Mouse (Mus musculus) cerebellum, adult 11-12 months (tissue): ENCODE results near the gene Smim13.
"Not testable (repeated sequence)": the region's sequence is repeated elsewhere in the genome, so short reads cannot be mapped to it uniquely, and the experiment has no call there.

Source experiments
- DNase-seq: peaks from one replicate; pipeline ENCODE4 v3.0.0; 2022

Smim13 gene

GRCm38 (mm10) chr13:41249538-41250317 lies at the start of gene Smim13:
Gene Smim13 (plus strand): TSS chr13:41249844.
- peak; percentile 94 for DNase-seq

GRCm38 (mm10) chr13:41200861-41201260 lies 48.8 kb upstream of the Smim13 start:
- peak; percentile 10 for DNase-seq

DNA sequence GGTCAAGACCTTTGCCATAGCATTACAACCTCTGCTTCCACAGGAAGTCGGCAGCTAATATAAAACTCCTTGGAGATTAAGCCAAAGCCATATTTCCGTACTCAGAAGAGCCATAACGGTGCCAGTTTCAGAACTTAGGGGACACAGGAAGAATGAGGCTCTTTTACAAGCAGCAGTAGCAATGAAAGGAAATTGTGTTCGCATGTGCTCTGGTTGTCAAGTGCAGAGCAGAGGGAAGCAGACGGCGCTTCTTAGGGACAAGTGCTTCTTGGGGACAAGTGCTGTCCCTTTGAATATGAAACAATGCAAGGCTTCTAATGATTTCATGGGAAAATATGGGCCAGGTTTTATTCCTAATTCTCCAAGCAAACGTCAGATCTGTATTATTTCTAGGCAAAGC lies 46.4 kb upstream of the Smim13 start:
- DNase-seq, result peak; percentile 7

DNA sequence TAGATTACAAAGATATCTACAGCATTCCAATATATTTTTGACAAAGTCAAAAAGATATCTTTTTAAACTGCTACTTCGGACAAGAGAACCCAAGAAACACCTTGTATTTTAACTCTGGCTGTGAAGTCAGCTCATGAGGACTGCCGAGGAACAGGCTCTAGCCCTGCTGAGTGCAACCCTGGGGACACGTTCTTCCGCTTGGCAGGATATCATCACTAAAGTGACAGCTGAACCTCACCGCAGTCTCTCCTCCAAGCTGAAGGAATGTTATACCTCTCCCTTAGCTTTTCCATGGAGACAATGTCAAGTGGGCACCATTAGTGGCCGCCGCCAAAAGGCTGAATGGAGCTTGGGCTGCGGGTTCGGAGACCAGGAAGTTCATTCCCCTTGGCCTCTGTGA lies 46.0 kb upstream of the Smim13 start:
- DNase-seq, result no peak

DNA sequence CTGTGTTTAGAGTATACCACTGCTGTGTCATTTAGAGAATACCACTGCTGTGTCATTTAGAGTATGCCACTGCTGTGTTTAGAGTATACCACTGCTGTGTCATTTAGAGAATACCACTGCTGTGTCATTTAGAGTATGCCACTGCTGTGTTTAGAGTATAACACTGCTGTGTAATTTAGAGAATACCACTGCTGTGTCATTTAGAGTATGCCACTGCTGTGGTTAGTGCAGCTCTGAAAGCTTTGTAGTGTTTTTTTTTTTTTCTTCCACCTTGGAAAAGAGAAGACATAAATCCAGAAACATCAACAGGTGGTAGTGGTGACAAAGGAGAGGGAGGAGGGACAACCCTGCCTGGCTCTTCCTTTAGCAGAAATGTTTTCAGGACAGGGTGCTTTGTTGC lies 44.1 kb upstream of the Smim13 start:
- DNase-seq, result not testable (repeated sequence)

DNA sequence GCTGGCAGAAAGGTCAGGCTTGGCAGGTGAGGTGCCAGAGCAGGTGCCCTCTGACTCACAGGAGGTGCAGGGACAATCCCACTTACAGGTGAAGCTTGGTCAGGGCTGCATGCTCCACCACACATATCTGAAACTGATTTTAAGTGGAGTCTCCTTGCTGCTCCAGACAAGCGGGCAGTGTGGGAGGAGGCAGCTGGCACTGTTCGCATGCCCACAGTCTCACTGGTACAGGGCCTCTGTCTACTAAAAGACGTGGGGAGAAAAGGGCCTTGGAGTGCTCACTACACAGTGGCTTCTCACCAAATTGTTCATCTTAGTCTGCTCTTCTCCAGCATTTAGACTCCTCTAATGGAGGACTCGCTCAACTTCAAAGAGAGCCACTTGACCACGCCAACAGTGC lies 43.4 kb upstream of the Smim13 start:
- DNase-seq, result no peak

- DNase-seq, result no peak
Measured at GRCm38 (mm10) chr13:41211276-41211675, 38.4 kb upstream of the Smim13 start.

- DNase-seq, result no peak
Measured at GRCm38 (mm10) chr13:41212558-41213322, 36.9 kb upstream of the Smim13 start.

- DNase-seq, result no peak
Measured at GRCm38 (mm10) chr13:41215669-41216068, 34.0 kb upstream of the Smim13 start.

DNA sequence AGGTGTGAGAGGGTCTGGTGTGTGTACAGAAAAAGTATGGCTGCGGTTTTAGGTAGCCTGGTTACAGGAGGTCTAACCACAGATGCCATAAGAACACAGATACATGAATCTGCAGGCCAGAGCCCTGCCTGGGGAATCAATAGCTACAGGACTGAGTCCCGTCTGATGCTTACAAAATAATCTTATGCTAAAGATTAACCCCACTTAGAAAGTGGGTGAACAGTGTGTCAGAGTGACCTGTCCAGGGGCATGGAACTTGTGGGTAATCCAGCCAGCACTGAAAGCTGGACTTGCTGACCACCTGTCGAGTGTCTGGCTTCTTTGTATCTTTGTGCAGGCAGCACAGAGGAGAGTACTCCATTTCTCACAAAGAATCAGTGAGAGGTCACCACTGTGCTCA lies 33.4 kb upstream of the Smim13 start:
- DNase-seq, result no peak

- no peak for DNase-seq
Measured at GRCm38 (mm10) chr13:41219056-41219455, 30.6 kb upstream of the Smim13 start.

- peak; percentile 12 for DNase-seq
Measured at GRCm38 (mm10) chr13:41219687-41220303, 29.8 kb upstream of the Smim13 start.

DNA sequence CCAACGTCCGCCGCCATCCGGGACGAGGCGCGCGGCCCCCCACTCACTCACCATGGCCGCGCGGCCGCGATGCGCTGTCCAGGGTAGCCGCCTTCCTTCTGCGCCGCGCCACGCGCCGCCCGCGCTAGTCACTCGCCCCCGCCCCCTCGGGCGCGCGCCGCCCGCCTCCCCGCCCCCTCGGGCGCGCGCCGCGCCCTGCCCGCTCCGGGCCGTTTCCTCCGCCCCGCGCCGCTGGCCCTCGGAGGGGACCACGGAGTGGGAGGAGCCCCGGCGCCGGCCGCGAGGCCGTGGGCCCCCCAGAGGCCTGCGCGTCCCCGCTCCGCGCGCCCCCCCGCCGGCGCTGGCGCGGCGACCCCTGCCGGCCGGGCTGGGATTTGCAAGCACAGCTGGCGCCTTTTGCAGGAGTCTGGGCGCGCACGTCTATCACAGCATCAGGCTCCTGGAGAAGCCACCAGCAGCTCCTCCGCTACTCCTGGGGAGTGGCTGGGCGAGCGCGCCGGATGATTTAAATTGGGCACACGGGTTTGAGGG lies 29.3 kb upstream of the Smim13 start, which contains the start of gene Elovl2:
Gene Elovl2, minus strand, starts transcription at position 102 of the 531 bp plus-strand sequence.
- peak; percentile 36 for DNase-seq

DNA sequence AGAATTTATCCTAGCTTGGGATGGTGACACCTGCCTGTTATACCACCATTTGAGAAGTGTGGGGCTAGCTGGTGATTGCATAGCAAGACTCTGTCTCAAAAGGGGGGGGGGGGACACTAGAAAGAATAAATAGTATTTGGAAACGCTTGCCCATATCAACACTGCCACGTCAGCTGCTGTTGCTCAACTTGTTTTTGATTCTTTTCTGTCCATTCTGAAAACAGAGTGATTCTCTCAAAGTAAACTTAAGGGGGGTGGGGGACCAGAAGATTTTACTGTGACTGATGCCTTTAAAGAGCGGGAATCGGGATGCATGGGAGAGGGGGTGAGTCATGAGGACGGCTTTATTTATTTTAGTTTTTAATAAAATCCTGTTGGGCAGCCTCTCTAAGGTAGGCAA lies 23.1 kb upstream of the Smim13 start:
- no peak for DNase-seq

- DNase-seq, result no peak
Measured at GRCm38 (mm10) chr13:41228060-41228459, 21.6 kb upstream of the Smim13 start.

DNA sequence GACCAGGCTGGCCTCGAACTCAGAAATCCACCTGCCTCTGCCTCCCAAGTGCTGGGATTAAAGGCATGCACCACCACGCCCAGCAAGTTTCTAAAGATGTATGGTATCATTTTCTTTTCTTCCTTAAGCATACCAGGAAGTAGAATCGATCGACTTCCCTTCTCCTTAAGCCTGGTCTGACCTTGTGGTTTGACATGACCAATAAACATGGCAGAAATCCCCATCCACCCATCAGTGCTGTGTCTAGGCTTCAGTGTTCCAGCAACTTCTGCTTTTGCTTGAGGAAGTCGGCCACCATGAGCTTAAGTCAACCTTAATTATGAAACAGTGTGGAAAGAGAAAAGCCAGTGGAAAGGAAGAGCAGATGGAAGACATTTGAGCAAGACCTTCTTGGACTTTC lies 19.4 kb upstream of the Smim13 start:
- no peak for DNase-seq

DNA sequence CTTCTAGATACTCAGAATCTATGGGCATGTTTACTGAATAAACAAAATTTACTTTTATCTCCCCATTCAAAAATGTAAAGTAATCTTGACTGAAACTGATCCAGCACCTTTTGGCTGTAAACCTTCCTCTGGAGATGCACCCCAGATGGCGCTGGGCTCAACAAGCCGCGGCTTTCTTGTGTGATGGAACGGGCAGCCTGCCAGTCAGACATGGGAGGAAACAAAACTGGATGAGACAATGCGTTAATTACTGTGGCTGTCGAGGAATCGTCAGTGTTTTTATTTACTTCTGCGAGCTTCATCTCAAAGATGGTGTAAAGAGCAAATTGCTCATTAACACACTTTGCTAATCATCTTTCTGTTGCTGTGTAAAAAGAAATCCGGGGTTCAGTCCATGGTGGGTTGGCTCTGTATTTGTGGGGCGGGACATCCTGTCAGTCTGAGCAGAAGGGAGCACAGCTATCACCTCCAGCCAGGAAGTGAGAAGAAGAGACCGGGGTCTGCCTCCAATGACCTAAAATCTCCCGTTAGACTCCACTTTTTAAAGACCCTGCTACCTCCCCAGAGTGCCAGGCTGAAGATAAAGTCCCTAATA lies 18.2 kb upstream of the Smim13 start:
- DNase-seq, result no peak

DNA sequence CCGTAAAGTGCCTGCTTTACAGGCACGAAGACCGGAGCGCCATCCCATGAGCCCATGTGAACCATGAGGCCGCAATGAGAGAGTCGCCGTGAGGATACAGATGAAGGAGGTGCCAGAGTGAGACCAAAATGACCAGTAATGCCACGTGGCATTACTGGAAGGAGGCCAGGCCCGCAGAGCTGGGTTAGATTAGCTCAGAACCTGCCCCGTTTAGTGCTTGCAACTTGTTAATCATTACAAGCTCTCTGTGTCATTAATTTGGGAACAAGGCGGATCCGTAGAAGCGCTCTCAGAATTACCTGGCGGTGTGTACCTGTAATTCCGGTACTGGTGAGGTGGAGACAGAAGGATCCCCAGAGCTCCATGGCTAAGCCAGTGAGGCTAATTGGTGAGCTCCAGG lies 17.4 kb upstream of the Smim13 start:
- DNase-seq, result no peak

GRCm38 (mm10) chr13:41233241-41233640 lies 16.4 kb upstream of the Smim13 start:
- DNase-seq, result no peak

DNA sequence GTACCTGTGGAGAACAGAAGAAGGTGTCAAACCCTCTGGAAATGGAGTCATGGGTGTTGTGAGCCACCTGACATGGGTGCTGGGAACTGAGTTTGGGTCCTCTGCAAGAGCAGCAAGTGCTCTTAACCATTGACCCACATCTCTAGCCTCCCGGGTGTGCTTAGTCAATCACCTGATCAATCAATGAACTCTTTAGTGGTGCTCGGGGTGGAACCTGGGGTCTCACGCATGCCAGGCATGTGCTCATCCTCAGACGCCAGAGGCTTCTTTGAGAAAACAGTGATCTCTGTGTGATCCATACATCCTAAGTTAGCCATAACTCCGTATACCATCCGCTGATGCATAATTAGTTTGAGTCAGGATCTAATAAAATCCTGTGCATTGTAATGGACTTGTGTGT lies 14.5 kb upstream of the Smim13 start:
- DNase-seq, result no peak

DNA sequence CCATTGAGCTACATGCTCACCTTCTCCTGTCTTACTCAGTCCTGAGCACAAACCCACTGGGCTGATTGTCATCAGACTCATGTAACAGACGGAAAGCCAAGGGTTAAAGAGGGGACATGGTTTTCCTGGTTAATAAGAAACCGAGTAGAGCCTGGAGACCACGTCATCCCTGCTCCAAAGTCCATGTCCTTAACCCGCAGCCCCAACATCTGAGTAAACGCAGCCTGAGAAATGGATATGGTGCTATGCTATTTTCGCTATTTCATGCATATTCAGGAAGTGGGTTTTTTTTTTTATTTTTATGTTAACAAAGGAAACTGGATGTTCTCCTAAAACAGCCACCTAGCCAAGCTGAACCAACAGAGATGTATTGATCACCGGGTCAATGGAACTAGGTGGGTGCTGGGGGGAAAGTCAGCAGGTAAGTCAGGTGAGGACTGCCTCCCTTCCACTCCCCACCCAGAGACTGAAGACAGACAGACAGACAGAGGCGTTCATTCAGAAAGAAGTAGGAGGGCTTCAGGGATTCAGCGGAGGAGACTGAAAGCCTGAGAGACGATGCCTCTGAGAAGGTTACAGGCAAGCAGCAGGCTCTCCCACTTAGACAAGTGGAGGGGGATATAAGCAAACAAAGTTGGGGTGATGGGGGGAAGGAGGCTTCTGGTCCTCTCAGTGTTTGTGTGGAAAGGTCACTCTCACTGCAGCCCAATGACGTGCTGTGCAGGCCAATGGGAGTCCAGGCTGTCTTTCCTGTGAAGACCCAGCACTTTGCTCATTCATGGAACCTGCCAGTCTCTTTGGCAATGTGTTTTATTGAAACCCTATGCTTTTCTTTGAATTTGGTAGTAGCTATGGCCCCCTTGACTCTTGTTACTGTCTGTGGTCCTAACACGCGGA lies 13.6 kb upstream of the Smim13 start:
- DNase-seq, result no peak
